Mouse (Mus musculus) hindbrain, embryonic 11.5 days (tissue): ENCODE results near the gene Ruvbl2. TPM values are rescaled to one million over a fixed set of nuclear protein-coding genes. Genes with fewer than 3 reads are reported as not detected.

ENCODE experiments used
- ATAC-seq: fragments of 200-750 bp; cut with Nextera tagmentation; 2 replicates; pipeline ENCODE4 v1.8.0; 2017; ENCODE audit warnings: mild to moderate bottlenecking, moderate TSS enrichment, moderate library complexity; ENCODE audit not compliant: low FRiP score
- DNase-seq: peaks from one replicate; pipeline ENCODE4 v3.0.0-alpha.2; 2015; ENCODE audit warnings: low spot score
- H3K27ac ChIP-seq: fragments of 300-500 bp; sonication (generic); 2 replicates; pipeline ENCODE4 v1.5.1; 2014; ENCODE audit warnings: mild to moderate bottlenecking, low read depth, low read length
- H3K27me3 ChIP-seq: fragments of 300-500 bp; sonication (generic); 2 replicates; pipeline ENCODE4 v1.6.1; 2014; ENCODE audit warnings: mild to moderate bottlenecking, low read length, moderate library complexity, mixed read lengths; ENCODE audit not compliant: control insufficient read depth, insufficient read depth
- H3K36me3 ChIP-seq: fragments of 300-500 bp; sonication (generic); 2 replicates; pipeline ENCODE4 v1.6.1; 2014; ENCODE audit warnings: mild to moderate bottlenecking, low read length, moderate library complexity, mixed read lengths; ENCODE audit not compliant: control insufficient read depth, insufficient read depth
- H3K4me1 ChIP-seq: fragments of 300-500 bp; sonication (generic); replicated peaks from 2 replicates; pipeline ENCODE4 v1.6.1; 2014; ENCODE audit warnings: low read length, mixed read lengths; ENCODE audit not compliant: control insufficient read depth, insufficient read depth
- H3K4me2 ChIP-seq: fragments of 300-500 bp; sonication (generic); replicated peaks from 2 replicates; pipeline ENCODE4 v1.6.1; 2014; ENCODE audit warnings: mild to moderate bottlenecking, low read depth, low read length
- H3K4me3 ChIP-seq: fragments of 300-500 bp; sonication (generic); 2 replicates; pipeline ENCODE4 v1.5.1; 2014; ENCODE audit warnings: low read depth, low read length
- H3K9ac ChIP-seq: fragments of 300-500 bp; sonication (generic); 2 replicates; pipeline ENCODE4 v1.6.1; 2014; ENCODE audit warnings: low read depth, low read length
- H3K9me3 ChIP-seq: fragments of 300-500 bp; sonication (generic); 2 replicates; pipeline ENCODE4 v1.6.1; 2016; ENCODE audit warnings: low read length; ENCODE audit not compliant: control insufficient read depth
- WGBS: fragments of 180-500 bp; shearing (Covaris S2); extraction: QIAGEN DNeasy Blood & Tissue Kit; methylation state at CpG from one replicate; pipeline ENCODE4 v1.1.7; 2014; 5-methylcytosine and 5-hydroxymethylcytosine counted together
- polyA plus RNA-seq: library from polyadenylated mRNA; unstranded; fragments of >200 nt; fragmentation: Nextera tagmentation; extraction: Ambion mirVana; gene quantifications from 2 replicates; pipeline ENCODE4 v1.2.1, GENCODE M21; 2014

Gene Ruvbl2
- polyA plus RNA-seq, 1 experiment from 2014 or later = 178 TPM

GRCm38 (mm10) chr7:45458748-45459563 is 21.1 kb upstream of the Ruvbl2 start:
- Histone ChIP-seq H3K4me1 (peaks cover 16% of the 10 kb centered on the region), H3K9ac (peak overlapping the region; percentile 92), H3K4me3 (peak overlapping the region; percentile 84), H3K9me3 (no peaks in the 10 kb centered on the region), H3K27me3 (no peaks in the 10 kb centered on the region), H3K4me2 (peak overlapping the region; percentile 64), H3K27ac (peak overlapping the region; percentile 67), H3K36me3 (peaks cover 8% of the 10 kb centered on the region)
- DNase-seq = peak; percentile 92
- WGBS = 1% methylated on average over 38 of the region's 43 CpGs
- peak; percentile 80 for ATAC-seq

GRCm38 (mm10) chr7:45457204-45458060 is 19.5 kb upstream of the Ruvbl2 start:
- WGBS = 69% methylated on average over 10 of the region's 10 CpGs
- no peak for ATAC-seq

GRCm38 (mm10) chr7:45456721-45457203 is 18.9 kb upstream of the Ruvbl2 start:
- Histone ChIP-seq H3K4me3 (peak overlapping the region; percentile 84; the same call in 1 of the 2 replicates), H3K4me2 (peak overlapping the region; percentile 64; the same call in 1 of the 2 replicates), H3K9ac (no peak overlapping the region), H3K27me3 (no peaks in the 10 kb centered on the region), H3K9me3 (no peaks in the 10 kb centered on the region), H3K27ac (0 out of 2 replicates have a peak overlapping the region, but pooled peaks have one; percentile 3), H3K4me1 (peaks cover 16% of the 10 kb centered on the region), H3K36me3 (peaks cover 5% of the 10 kb centered on the region)
- 52% methylated on average over 9 of the region's 9 CpGs for WGBS
- no peak for ATAC-seq
- no peak for DNase-seq

More at GRCm38 (mm10) chr7:45457204-45458060, 19.5 kb upstream of the Ruvbl2 start:
- Histone ChIP-seq H3K27ac (0 out of 2 replicates have a peak overlapping the region, but pooled peaks have one; percentile 3), H3K4me2 (peak overlapping the region; percentile 64), H3K9me3 (no peaks in the 10 kb centered on the region), H3K9ac (no peak overlapping the region), H3K36me3 (peaks cover 5% of the 10 kb centered on the region), H3K27me3 (no peaks in the 10 kb centered on the region), H3K4me1 (peaks cover 16% of the 10 kb centered on the region), H3K4me3 (peak overlapping the region; percentile 84)
- peak; percentile 31 for DNase-seq

GRCm38 (mm10) chr7:45455932-45456696 is 18.2 kb upstream of the Ruvbl2 start:
- Histone ChIP-seq H3K36me3 (peaks cover 5% of the 10 kb centered on the region), H3K4me2 (no peak overlapping the region), H3K4me3 (0 out of 2 replicates have a peak overlapping the region, but pooled peaks have one; percentile 84), H3K27ac (no peak overlapping the region), H3K27me3 (no peaks in the 10 kb centered on the region), H3K9me3 (no peaks in the 10 kb centered on the region), H3K4me1 (peaks cover 16% of the 10 kb centered on the region), H3K9ac (no peak overlapping the region)
- DNase-seq = no peak
- ATAC-seq = no peak
- 81% methylated on average over 13 of the region's 13 CpGs for WGBS

GRCm38 (mm10) chr7:45454971-45455370 is 17.1 kb upstream of the Ruvbl2 start:
- peaks cover 9% of the 10 kb centered on the region; the same call in 1 of the 2 replicates for H3K4me1 ChIP-seq
- no peaks in the 10 kb centered on the region for H3K27me3 ChIP-seq
- H3K27ac ChIP-seq = no peak overlapping the region
- no peak overlapping the region for H3K9ac ChIP-seq
- DNase-seq (no peak), ATAC-seq (no peak)
- H3K36me3 ChIP-seq = peaks cover 5% of the 10 kb centered on the region
- H3K9me3 ChIP-seq = no peaks in the 10 kb centered on the region
- H3K4me3 ChIP-seq = no peak overlapping the region
- H3K4me2 ChIP-seq = no peak overlapping the region
- WGBS = 82% methylated on average over 15 of the region's 15 CpGs

- 54% methylated on average over 23 of the region's 23 CpGs for WGBS
- no peak overlapping the region for H3K4me3 ChIP-seq
- DNase-seq (peak; percentile 90), ATAC-seq (peak; percentile 71; the same call in 1 of the 2 replicates)
- H3K27me3 ChIP-seq = no peaks in the 10 kb centered on the region
- no peak overlapping the region for H3K9ac ChIP-seq
- no peak overlapping the region for H3K4me2 ChIP-seq
- H3K27ac ChIP-seq = no peak overlapping the region
- H3K36me3 ChIP-seq = peaks cover 3% of the 10 kb centered on the region; the same call in 1 of the 2 replicates
- H3K9me3 ChIP-seq = no peaks in the 10 kb centered on the region
- H3K4me1 ChIP-seq = no peaks in the 10 kb centered on the region
Observed at GRCm38 (mm10) chr7:45451344-45451982, 13.6 kb upstream of the Ruvbl2 start.

- no peak overlapping the region for H3K4me3 ChIP-seq
- no peaks in the 10 kb centered on the region for H3K27me3 ChIP-seq
- H3K4me1 ChIP-seq = no peaks in the 10 kb centered on the region
- no peak overlapping the region for H3K4me2 ChIP-seq
- H3K9ac ChIP-seq = no peak overlapping the region
- H3K9me3 ChIP-seq = no peaks in the 10 kb centered on the region
- peaks cover 3% of the 10 kb centered on the region; the same call in 1 of the 2 replicates for H3K36me3 ChIP-seq
- ATAC-seq (no peak), DNase-seq (no peak)
- WGBS = 100% methylated on average over 1 of the region's 1 CpGs
- H3K27ac ChIP-seq = no peak overlapping the region
Observed at GRCm38 (mm10) chr7:45449974-45450373, 12.1 kb upstream of the Ruvbl2 start.
